Mouse (Mus musculus) adrenal gland, postnatal 10 days (tissue): ENCODE results near the gene Gm20431. TPM values are rescaled to one million over a fixed set of nuclear protein-coding genes. Genes with fewer than 3 reads are reported as not detected.

Experiments
- DNase-seq: peaks from one replicate; pipeline ENCODE4 v3.0.0; 2021; ENCODE audit warnings: mixed read lengths
- microRNA-seq: library from miRNA; unstranded; fragments of <30 nt; microRNA quantifications from one replicate; pipeline ENCODE4 v1.2.0, GENCODE M21; 2021
- total RNA-seq, 2 experiments: library from RNA; stranded (reverse); gene quantifications; 2 replicates each; pipeline ENCODE4 v1.2.3; 2021

The Gm20431 gene
- total RNA-seq, 2 experiments from 2014 or later: 16.4 to 17.5 TPM

- no peak for DNase-seq
These were observed 93.2 kb downstream of the Gm20431 start for GRCm38 (mm10) chr2:167568112-167568511.

DNA sequence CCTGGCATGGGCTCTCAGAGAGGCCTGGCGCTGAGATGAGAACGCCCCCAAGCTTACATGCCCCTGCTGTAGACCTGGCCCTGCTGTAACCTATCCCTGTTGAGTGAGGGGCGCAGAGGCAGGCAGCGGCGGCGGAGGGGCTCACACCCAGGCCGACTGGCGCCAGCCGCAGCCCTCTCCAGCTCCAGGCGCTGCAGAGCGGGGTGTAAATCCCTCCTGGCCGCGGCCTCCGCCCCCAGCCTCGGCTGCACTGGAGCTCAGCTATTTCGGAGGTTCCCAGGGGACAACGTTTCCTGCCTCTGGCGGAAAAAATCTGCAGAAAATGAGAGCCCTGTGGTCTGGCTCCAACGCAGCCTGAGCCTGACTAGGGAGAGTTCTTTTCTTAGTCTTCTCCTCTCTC lies 95.6 kb downstream of the Gm20431 start:
- peak; percentile 62 for DNase-seq

- no peak for DNase-seq
These were observed 96.0 kb downstream of the Gm20431 start for GRCm38 (mm10) chr2:167565312-167565656.

GRCm38 (mm10) chr2:167564551-167565311 lies 96.6 kb downstream of the Gm20431 start:
- DNase-seq: no peak

DNA sequence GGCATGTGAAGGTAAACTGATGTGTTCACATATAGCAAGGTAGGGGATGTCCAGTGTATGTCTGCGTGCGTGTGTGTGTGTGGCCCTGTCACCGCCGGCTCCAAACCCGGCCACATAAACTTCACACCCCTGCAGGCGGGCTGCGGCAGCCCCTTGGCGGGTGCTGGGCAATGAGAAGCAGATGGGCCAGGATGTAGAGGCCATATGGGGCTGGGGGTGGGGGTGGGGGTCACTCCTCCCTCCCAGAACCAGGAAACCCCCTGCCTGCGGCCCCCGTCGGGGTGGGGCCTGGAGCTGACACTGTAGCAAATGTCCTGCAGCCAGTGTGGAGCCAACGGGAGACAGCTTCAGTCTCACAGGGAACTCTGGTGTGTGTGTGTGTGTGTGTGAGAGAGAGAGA lies 97.6 kb downstream of the Gm20431 start:
- no peak for DNase-seq

- DNase-seq: no peak
These were observed 98.3 kb downstream of the Gm20431 start for GRCm38 (mm10) chr2:167563035-167563434.

- peak; percentile 60 for DNase-seq
These were observed 99.2 kb downstream of the Gm20431 start for GRCm38 (mm10) chr2:167562101-167562500.

DNA sequence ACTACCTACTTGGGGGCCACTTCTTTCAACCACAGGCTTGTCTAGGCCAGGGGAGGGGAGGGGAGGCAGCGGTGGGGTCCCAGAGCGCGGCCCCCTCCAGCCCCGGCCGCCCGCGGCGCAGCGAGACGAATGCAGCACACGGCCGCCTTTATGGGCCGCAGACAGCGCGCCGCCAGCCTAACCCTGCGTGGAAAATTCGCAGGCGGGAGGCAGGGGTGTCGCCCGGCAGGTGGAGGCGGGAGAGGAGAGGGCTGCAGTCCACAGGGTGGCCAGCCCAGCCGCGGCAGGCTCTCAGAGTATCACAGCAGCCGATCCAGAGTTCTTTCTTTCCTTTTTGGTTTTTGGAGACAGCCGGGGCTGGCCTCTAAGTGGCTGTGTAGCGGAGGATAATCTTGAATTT lies 101.9 kb downstream of the Gm20431 start:
- DNase-seq: no peak

Small RNAs within 50 kb of the gene (microRNA-seq; reads per million reads assigned to microRNA genes)
- gene Gm22355: not detected

Other genes with a start within 250 kb of the Gm20431 start
- 10 to 100 TPM; 28.8 to 37.0 TPM for gene Slc9a8, start 239.8 kb downstream of the Gm20431 start, total RNA-seq
- 10 to 100 TPM; 51.0 to 55.9 TPM for gene Rnf114, start 168.9 kb downstream of the Gm20431 start, total RNA-seq
- gene Spata2, start 168.6 kb downstream of the Gm20431 start, total RNA-seq: 10 to 100 TPM; 26.5 to 28.9 TPM
- 1 to 10 TPM; 6.2 to 8.5 TPM for gene Snai1, start 123.3 kb downstream of the Gm20431 start, total RNA-seq
- gene Ube2v1, start 29.4 kb downstream of the Gm20431 start, total RNA-seq: 100 to 1,000 TPM; 159 to 162 TPM
- gene Cebpb, start 27.4 kb upstream of the Gm20431 start, total RNA-seq: 100 to 1,000 TPM; 269 to 439 TPM
- gene Tmem189, start 28.3 kb upstream of the Gm20431 start, total RNA-seq: 10 to 100 TPM; 31.2 to 33.5 TPM